Mouse (Mus musculus) A20 (cell line): ENCODE data around the gene Insrr.
A peak's percentile ranks its signal among the peaks of the same experiment; 100 is the strongest.
"Not testable (repeated sequence)": the region's sequence is repeated elsewhere in the genome, so short reads cannot be mapped to it uniquely, and the experiment has no call there.

Experiments
- DNase-seq: peaks from one replicate; pipeline ENCODE4 v3.0.0-alpha.2; 2011; ENCODE audit warnings: low read depth, low spot score

Gene Insrr

DNA sequence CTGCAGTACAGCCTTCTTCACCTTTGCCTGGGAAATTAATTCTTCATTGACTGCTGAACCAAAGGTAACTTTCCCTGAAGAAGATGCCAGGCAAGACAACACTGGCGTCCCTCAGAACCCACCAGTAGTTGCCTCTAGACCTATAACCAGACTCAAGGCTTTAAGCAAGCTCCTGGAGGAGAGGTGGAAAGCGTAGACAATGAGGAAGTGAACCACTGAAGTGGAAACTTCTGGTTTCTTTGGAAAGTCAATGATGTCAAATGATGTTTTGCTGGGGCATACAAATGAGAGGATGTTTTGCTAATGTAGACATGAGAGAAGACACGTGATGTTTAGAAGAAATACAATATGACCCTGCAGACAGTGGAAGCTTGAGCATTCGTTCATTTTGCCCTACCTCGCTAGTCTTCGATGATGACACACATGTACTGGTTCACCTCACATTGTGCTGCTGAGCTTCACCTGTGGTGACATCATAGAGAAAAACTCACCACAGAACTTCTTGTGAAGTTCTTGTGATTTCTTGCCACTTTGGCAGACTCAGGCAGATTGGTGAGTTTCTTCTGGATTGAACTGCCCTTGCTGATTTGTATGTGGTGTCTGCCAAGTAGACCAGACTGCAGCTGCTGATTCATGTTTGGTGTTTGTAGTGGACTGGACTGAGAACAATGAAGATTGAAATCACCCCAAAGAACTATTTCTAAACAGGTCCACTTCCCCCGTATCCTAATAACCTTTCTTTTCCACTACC is 35.5 kb downstream of the Insrr start:
- no peak for DNase-seq

DNA sequence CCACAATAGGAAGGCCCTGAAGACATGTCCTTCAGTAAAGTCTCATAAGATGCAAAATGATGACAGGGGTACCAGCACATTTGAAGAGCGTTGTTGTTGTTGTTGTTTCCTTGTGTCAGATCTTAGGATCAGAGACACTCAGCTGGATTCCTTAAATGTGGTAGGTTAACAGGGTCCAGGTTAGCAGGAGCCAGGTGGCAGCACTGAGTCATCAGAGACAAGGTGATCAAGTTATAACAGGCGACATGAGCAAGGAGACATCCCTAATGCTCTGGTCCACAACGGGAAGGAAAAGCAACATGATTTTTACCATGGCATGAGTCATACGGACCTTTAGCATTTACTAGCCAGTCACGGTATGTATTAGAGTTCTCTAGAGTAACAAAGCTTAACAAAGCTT is 36.7 kb downstream of the Insrr start:
- peak; percentile 16 for DNase-seq

DNA sequence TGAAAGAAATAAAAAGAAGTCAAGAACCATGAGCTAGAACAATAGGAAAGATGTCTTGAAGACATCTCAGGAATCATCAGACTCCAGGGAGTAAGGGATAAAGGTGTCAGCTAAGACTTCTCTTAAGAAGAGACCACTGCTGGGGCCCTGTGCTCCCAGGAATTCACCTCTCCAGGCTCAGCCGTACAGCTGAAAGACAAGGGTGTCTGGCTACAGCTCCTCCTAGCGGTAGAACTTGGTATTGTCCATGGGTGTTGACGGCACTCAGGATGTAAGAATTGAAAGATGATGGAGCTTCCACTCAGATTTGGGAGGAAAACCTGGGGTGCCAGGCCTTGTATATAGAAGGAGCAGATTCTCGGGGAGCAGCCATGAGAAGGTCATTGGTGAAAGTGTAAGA is 41.9 kb downstream of the Insrr start:
- DNase-seq, result peak; percentile 64

DNA sequence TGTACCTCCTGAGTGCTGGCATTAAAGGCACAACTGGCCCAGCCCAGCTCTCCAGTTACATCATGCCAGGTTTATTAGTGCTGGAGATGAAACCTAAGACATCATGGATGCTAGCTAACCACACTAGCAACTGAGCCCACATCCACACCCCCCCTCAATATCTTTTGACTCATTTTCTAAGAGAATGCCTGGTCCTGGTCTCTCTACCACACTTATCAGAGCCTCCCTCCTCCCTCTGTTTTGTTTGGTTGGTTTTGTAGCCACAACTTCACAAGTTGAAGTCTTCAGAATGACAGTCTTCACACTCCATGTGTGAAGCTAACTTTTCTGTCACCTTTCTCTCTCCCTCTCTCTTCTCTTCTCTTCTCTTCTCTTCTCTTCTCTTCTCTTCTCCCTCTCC is 44.1 kb downstream of the Insrr start:
- no peak for DNase-seq

DNA sequence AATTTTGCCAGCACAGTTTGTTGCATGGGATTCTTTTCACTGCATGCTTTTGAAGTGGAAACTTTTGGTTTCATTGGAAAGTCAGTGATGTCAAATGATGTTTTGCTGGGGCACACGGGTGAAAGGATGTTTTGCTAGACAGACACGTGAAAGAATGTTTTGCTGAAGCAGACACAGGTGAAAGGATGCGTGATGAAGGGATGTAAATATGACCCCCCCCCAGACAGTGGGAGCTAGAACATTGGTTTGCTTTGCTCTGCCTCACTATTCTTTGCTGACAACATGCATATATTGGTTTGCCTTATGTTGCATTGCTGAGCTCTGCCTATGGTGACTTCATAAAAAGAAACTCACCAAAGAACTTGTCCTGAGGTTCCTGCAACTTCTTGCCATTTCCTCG is 48.2 kb downstream of the Insrr start:
- DNase-seq, result no peak

DNA sequence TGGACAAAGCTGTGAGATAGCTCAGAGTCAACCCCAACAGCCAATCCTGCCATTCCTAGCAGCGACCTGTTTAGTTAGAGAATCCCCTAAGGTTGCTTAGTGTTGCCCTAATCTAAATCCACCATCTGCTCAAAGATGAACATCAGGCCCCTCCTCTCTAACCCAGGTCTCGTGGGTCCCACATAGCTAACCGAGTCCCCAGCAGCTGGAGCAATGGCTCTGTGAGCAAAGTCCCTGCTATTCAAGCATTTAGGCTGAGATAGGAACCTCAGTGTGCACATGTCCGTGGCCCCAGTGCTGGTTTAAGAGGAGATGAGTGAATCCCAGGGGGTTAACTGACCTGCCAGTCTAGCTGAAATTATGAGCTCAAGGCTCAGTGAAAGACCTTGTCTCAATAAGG is 49.4 kb downstream of the Insrr start:
- DNase-seq, result no peak

DNA sequence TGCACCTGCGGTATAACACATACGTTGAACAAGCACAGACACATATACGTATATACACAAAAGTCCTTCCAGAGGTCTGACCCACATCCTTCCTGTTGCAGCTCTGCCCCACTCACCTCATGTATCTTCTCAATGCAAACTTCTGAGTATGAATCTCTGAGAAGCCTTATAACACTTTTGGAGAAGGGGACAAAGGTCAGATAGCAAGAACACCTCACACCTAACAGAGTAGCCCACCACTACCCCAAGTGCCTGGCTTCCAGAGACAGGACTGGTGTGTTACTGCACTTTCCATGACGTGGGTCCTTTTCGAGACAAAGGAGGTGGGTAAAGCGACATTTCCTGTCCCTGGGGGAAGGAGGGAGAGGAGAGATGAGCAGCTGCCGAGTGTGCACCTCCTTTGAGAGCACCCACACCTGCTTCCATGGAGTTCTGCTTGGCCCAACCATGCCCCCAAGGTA is 49.9 kb downstream of the Insrr start, which contains the start of gene Sh2d2a:
Gene Sh2d2a, plus strand, starts transcription at position 106 of the 461 bp plus-strand sequence.
- DNase-seq, result no peak

DNA sequence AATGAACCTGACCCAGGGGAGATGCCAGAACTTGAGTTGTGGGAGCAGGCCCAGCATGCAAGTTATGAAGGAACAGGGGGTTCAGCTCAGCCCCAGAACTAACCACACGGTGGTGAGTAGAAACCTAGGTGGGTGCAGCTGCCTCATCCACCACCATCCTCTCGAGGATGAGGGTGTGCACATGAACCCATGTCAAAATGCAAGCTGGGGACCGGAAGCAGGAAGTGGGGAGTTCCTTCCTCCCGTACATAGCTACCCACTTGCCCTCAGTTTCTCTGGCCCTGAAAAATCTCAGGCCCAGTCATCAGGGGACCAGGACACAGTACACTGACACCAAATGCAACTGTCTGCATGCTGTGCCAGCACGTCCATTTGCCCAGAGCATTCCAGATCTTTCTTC is 50.9 kb downstream of the Insrr start:
- no peak for DNase-seq

DNA sequence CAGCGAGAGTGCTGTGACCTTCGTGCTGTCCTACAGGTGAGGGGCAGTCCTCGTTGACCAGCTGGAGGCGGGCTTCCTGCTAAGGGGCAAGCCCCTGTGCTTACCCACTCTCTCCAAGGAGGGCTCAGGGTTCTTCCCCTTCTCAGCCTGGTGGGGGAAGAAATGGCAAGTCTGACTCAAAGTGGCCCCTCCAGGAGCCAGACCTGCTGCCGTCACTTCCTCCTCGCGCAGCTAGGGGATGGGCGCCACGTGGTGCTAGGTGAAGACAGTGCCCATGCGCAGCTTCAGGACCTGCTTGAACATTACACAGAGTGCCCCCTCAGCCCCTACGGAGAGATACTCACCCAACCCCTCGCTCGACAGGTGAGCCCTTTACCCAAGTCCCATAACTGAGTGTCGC is 52.4 kb downstream of the Insrr start:
- peak; percentile 54 for DNase-seq

DNA sequence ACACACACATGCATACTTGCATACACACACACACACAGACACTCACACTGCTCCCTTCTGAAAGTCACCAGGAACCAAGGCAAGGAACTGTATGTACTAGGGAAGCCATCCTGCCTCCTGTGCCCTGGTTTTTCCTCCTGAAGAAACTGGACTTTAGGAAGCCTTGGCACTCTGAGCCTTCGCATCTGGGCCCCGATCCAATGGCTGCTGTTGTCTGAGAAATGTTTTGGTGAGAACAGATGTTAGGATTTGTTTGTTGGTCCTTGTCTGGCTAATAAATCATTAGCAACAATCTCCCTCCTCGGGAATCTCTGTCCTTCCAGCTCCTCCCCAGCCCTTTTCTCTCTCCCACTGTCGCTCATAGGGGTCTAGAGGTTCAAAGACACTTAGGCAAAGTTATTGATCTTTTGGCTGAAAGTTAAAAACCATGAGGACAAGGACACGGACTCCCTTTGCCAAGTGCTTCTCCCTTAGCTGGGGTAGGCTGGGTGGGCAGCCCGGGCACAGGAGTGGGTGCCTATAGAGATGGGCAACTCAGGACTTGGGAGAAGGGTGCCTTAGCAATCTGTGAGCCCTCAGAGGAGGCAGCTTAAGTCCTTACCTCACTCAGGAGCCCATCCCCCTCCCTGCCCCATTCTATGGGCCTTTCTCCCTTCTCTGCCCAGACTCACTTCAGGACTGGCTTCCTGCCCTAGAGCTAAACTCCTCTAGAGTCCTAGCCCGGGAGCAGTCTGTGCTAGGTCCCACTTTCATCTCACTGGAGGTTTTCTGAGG is 58.2 kb downstream of the Insrr start:
- DNase-seq, result no peak

DNA sequence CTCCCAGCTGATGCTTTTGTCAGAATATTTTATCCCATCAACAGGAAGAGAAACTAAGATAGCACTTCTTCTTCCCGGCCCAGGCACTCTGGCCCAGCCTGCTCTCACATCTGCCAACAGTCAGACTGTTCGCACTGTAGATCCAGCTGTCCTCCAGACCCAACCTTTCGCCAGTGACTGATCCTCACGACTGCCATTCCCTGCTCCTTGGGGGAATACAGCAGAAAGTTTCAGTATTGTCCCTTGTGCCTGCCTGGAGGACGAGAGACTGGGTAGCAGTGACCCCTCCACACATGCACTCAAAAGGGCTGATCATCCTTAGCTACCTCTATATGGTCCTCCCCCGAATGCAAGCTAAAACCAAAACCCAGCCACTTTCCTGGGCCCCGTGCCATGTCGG is 59.2 kb downstream of the Insrr start:
- no peak for DNase-seq

DNA sequence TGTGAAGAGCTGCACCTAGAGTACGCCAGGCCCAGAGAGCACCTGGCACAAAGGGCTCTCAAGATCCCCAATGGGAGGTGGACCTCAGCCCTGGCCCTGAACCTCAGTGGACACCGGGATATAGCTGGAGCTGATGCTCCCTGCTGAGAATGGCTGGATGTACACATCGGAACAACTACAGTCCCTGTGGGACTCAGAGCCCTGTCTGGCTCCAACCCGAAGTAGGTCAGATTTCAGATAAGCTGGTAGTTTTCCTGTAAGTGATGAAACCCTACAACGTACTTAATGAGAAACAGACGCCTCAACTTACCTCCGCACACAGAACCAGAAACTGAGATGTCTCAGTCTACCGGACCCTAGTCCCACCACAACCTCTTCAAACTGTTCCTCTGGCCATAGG is 60.9 kb downstream of the Insrr start:
- no peak for DNase-seq

DNA sequence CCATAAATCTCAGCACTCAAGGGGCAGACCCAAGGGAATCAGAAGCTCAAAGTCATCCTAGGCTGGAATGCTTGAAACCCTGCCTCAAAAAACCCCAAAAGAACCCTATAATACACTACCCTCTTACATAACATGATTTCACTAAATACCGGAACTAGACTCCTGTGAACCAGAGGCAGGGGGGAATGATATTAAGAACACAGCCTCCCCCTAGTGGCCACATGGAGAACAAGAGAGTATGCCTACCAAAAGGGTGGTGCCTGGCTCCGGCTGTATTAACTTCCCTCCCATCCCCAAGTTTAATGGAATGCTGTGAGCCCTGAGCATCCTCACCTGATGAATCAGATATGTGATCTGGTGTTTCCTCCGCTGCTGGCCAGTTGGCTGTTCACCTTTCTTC is 63.1 kb downstream of the Insrr start:
- peak; percentile 68 for DNase-seq

DNA sequence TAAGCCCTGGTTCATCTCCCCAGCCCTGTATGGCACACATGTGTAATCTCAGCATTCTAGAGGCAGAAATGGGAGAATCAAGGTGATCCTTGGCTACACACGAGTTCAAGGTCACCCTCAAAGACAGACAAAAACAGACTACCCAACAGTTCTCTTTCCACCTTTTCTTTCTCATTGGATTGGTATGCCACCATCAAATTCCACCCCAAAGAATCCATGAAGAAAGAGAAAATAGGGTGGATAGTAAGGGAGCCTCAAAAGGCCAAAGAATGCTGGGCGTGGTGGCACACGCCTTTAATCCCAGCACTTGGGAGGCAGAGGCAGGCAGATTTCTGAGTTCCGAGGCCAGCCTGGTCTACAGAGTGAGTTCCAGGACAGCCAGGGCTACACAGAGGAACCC is 67.4 kb downstream of the Insrr start:
- DNase-seq, result not testable (repeated sequence)
